Mouse (Mus musculus) thymus, postnatal 0 days (tissue): ENCODE data around the gene Clec18a. TPM values are rescaled to one million over a fixed set of nuclear protein-coding genes. Genes with fewer than 3 reads are reported as not detected.
A peak's percentile ranks its signal among the peaks of the same experiment; 100 is the strongest.
"Not testable (repeated sequence)": the region's sequence is repeated elsewhere in the genome, so short reads cannot be mapped to it uniquely, and the experiment has no call there.

Experiments
- DNase-seq: peaks from one replicate; pipeline ENCODE4 v3.0.0-alpha.2; 2015; ENCODE audit warnings: low spot score
- polyA plus RNA-seq: library from polyadenylated mRNA; unstranded; fragments of >200 nt; fragmentation: Nextera tagmentation; extraction: Ambion mirVana; gene quantifications from 2 replicates; pipeline ENCODE4 v1.2.1, GENCODE M21; 2015

Clec18a gene
- polyA plus RNA-seq: 0.18 TPM in 1 of 2 replicates, not detected in the other

DNA sequence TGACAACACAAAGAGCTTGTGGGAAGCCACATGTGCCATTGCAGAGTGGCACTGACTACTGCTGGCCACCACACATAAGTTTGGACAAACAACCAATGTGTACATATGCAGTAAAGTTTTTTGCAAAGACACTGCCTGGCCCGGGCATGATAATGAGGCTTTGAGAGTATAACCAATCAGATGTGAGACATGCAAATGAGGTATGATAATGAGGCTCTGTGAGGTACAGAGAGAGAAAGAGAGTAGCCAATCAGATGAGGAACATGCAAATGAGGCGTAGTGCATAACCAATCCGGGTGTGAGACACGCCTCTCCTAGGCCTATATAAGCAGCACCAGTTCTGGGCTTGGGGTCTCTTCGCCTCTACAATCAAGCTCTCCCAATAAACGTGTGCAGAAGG, at the start of gene Clec18a:
Clec18a (minus strand) TSS at position 101 of the 400 bp plus-strand sequence.
- not testable (repeated sequence) for DNase-seq

DNA sequence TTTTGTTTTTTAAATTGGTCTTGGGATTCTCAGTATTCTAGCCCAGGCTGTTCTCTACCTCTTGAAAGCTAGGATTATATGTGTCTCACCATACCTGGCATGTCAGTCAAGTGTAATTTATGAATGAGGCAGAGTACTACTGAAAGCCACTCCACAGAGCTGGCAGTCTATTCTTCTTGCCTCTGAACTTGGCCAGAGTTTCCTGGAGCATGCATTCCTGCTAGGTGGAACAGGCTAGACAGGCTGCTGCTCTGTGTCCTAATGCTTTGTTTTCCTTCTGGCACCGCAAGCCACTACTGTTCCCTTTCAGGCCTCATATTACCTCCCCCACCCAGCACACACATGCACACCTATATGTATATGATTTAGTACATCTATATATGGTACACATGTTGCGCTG, 38.5 kb upstream of the Clec18a start:
- DNase-seq: no peak

DNA sequence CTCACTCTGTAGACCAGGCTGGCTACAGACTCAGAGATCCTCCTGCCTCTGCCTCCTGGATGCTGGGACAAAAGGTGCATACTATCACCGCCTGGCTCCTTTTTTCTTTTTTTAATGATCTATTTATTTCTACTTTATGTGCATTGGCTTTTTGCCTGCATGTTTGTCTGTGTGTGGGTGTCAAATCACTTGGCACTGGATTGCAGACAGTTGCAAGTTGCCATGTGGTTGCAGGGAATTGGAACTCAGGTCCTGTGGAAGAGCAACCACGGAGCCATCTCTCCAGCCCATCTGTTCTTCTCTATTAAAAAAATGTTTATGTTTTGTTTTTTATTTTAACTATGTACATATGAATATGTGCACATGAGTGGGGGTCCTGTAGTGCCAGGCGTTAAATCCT, 27.3 kb upstream of the Clec18a start:
- no peak for DNase-seq

DNA sequence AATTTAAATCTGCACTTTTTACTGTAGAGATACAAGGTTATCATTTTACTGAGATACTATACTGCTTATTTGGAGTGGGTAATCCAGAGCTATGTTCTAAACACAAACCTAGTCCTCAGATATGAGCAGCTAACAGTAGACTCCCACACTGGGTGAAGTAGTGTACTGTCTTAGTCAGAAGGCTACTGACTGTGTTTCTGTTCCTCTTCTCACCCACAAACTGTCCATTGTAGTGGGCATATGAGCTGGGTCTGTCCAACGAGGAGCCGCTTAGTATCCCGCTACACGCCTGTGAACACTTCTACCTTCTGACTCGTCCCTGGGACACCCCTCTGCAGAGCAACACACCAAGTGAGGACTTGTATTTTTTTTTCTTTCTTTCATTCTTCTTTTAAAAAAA, 22.7 kb upstream of the Clec18a start:
- DNase-seq: no peak

DNA sequence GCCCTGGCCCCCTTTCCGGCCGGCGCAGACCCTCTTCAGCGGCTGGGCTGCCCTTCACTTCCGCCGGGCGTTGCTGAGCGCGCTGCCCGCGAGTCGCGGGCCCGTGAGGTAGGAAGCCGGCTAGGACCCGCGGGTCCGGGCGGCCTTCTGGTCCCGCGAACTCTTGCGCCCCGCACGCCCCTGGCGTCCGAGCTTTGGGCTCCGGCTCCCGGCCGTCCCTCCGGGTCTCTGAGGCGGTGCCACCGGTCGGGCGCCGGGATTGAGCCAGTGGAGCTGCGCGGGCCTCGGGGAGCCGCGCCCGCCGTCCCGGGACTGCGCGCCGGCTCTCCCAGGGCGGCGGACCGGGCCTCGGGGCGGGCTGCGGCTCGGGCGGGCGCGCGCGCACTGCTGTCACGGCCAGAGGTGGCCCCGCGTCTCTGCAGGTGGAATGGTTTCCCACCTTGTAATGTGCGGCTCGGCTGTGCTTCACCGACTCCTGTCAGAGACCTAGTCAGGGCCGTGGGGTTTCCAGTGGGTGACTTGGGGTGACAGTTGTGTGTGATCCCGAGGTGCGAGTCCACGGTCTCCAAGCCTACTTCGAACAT, 2.6 kb upstream of the Clec18a start:
- DNase-seq: peak; percentile 22

DNA sequence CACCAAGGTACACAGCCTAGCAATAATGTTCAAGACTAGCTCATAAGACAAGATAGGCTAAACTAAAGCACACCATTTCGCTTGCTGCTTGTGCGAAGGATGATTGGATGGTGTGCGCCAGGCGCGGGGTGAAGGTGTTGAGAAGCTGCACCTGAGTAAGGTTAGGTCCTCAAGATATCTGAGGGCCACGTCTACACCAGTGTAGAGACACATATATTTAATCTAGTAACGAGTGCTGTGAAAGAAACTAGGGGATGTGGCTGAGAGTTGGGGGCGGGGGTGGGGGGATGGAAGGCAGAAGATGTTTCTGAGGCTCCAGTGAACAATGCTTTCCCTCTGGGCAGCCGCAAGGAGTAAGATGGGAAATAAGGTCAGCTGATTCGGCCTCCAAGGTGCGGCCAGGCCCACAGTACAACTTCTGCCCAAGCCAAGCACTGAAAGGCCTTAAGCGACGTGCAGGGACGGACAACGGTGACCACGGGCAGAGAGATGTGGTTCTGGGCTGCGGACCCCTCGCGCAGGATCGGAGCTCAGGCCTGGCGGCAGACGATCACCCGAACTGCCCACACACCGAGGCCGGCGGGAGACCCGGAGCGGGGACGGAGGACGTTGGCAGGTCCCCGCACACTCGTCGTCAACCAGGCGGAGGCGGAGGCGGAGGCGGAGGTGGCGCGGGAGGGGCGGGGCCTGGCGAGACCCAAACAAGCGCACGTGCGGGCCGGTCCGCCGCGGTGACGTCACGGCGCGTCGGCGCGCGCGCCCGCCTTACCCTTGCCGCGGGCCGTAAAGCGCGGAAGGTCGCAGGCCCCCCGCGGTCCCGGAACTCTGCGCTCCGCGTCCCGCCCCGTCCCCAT, 1.9 kb upstream of the Clec18a start, which contains the start of gene Pdpr:
Pdpr (plus strand) TSS at position 766 of the 854 bp plus-strand sequence.
- DNase-seq: peak; percentile 90

DNA sequence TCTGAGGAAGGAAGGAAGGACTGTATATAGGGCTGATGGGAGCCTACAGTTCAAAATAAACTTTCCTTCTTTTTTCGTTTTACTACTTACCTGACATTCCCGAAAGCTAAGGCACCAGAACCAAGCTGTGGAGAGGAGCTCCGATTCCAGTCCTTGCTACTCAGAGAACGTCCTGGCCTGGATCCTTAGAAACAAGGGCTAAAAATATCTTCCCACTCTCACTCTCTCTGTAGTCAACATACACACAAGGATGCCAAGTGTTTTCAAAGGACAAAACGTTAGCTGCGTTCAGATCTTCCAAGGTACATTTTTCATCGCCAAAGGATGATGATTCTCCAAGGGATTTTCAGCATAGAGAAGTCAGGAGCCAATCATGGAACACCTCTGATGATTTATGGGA, 520 bp downstream of the Clec18a start:
- no peak for DNase-seq

DNA sequence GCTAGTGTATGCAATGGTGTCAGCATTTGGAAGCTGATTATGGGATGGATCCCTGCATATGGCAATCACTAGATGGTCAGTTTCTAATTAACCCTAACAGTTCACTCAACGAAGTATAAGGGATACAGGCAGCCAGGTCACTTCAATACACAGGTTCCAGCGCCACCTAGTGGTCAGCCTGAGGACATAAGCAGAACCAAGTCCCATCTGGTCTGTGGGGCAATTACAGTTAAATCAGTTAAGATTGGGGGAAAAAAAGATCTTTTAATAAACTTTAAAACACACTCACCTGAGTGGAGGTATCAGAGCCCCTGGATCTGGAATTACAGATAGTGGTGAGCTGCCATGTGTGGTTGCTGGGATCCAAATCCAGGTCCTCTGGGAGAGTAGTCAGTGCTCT, 2.1 kb downstream of the Clec18a start:
- DNase-seq: peak; percentile 77

DNA sequence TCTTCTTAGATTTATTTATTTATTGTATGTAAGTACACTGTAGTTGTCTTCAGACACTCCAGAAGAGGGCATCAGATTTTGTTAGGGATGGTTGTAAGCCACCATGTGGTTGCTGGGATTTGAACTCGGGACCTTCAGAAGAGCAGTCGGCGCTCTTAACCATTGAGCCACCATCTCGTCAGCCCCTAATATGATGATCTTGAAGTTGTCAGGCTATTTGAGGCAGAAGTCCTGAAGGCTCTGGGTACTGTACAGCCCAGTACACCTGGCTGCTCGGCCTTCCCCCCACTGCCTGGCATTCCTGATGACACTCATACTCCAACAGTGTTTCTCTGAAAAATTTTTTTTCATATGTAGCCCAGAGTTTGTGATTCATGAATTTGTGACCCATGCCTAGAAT, 8.3 kb downstream of the Clec18a start:
- DNase-seq: not testable (repeated sequence)

DNA sequence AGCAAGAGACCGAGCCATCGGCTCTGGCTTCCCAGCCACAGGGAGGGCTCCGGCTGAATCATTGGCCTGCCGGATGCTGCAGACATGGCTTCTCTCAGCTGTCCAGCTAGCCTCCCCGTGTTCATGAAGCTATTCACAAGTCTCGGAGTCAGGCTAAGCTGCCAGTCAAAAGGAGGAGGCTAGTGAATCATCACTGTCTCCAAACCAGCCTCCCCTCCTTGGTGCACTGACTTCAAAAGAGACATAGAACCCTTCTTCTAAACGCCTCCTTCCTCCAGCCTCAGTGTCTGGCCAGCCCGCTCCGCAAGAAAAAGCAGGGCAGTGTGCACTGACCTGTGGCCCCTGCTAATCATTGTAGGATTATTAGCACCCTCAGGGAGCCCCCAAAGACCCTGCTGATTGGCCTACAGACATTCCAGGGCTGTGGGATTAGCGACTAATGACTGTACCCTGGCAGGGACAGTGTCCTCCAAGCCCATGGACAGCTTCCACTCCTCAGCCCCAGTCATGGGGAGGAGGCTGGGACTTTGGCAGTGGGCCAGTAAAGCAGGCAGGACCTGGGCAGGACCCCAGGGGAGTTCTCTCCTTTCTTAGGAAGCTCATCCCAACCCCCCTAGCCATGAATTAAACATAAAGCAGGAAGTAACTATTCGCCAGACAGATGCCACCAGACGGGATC, 10.5 kb downstream of the Clec18a start:
- DNase-seq: no peak

DNA sequence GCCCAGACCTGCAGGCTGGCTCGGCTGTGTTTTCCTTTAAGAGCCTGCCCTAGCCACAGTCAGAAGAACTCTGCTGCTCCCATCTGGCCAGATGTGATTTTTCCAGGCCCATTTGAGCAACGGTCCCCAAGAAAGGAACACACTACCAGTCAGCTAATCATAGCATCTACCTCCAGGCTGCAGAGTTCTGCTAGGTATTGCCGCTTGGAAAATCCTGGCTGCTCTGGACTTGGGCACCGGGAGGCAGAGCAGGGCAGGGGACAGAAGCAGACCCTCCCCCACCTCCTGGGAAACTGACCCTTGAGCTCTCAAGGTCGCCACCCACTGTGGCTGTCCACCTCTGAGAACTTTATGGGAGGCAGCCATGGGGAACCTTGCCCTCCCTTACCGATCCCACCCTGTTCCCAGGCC, 12.4 kb downstream of the Clec18a start:
- DNase-seq: no peak

DNA sequence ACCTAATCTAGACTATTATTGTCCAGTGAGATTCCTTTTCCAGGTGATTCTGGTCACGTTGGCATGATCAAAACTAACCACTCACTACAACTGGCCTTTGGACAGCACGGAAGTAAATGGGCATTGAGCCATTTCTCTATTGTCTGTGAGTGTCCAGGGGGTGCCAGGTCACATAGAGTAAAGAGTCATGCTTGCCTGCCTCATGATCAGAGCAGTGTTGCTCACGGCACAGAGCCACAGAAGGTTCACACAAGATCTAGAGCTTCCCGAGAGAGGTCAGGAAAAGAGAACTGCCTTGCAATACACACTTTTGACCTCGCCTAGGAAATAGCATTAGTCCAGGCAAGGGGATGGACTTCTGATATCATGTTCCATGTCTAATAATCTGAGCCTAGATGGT, 12.8 kb downstream of the Clec18a start:
- DNase-seq: no peak

DNA sequence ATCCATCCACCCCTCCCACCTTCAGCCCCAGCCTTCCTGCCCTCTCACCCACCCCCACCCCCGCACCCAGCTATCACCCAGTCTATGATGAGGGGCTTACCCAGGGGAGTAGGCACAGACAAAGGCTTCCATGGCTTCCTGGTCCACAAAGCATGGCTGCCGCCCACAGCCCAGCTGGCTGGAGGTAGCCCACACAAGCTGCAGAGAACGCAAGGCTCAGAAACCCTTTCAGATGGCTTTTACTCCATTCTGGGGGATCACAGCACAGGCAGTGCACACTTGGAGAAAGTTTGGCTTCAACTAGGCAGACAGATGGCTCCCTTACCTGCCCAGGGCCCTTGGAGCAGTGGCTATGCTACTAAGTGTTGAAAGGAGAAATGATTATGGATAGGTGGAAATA, 16.3 kb downstream of the Clec18a start:
- no peak for DNase-seq

DNA sequence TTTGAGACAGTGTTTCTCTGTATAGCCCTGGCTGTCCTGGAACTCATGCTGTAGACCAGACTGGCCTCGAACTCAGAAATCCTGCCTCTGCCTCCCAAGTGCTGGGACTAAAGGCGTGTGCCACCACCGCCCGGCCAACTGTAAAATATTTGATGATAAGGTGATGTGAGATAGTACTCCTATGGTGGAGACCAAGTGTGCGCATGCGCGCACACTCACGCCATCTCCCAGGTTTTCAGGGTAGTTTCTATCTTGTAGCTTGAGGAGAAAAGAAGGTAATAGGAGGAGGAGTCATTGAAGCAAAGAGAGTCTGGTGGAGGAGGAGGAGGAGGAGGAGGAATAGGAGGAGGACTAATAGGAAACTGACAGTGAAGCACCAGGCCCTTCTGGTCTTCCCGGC, 23.6 kb downstream of the Clec18a start:
- not testable (repeated sequence) for DNase-seq

DNA sequence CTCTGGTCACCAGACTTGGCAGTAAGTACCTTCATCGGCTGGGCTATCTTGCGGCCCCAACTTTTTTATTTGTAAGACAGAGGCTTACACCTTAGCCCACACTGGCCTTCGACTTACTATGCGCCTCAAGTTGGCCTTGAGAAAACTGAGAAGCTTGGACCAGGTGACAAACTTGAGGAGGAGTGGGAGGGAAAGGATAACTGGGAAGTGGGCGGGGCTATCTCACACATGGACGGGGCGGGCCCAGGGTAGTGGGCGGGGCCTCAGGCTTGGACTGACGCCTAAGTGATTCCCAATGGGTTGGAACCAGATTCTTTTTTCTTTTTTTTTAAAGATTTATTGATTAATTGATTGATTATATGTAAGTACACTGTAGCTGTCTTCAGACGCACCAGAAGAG, 24.8 kb downstream of the Clec18a start:
- no peak for DNase-seq

DNA sequence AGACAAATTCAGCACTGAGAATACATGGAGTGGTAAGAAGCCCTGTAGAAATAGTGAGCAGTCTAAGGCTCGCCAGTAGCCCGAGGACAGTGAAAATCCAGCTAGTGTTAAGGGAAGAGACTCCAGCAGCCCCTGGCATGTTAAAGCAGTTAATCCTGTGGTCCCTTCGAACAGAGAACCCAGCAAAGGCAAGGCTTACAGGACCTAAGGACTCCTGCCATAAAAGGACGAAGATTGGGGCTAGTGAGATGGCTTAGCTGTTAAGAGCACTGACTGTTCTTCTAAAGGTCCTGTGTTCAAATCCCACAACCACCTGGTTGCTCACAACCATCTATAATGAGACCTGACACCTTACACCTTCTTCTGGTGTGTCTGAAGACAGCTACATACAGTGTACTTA, 25.9 kb downstream of the Clec18a start:
- no peak for DNase-seq

DNA sequence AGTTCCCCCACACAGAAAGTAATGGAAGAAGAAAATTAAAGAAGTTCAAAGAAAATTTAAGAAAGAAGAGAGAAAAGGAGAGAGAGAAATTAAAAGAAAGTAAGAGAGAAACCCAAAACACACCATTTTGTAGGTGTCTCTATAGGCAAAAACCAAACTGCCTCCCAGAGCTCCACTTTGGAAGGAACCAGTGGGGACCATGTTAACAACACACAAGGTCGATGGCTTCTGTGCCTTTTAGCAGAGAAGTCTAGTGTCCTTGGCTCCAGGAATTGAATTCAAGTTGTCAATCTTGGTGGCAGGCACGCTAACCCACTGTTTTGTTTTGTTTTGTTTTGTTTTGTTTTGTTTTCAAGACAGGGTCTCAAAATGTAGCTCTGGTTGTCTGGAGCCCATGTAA, 29.3 kb downstream of the Clec18a start:
- no peak for DNase-seq

DNA sequence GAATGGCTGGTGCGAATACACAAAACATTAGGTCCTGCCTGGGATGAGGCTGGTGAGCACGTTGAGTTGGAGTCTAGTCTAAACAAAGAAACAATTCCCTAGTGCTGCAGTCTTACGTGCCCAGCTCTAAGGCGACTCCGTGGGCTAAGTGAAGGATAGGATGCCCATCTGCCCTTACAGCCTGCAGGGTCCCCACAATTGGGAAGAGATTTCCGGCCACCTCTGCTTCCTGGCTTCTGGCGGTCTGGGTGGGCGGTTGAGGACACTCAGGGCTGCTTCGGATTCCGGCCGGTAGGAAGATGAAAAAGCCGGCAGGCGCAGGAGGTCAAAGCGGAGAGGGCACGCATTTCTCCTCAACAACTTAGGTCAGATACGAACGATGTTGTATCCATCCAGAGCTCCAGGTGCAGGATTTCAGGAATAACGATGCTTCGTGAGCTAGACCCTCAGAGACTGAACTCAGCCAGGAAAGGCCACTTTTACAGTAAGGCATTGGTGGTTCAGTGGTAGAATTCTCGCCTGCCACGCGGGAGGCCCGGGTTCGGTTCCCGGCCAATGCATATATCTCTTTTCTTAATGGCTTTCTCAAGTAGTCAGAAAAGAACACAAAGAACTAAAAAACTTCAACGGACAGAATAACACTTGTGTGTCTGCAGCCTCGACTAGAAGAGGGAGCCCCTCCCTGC, 30.0 kb downstream of the Clec18a start:
- DNase-seq: peak; percentile 90

DNA sequence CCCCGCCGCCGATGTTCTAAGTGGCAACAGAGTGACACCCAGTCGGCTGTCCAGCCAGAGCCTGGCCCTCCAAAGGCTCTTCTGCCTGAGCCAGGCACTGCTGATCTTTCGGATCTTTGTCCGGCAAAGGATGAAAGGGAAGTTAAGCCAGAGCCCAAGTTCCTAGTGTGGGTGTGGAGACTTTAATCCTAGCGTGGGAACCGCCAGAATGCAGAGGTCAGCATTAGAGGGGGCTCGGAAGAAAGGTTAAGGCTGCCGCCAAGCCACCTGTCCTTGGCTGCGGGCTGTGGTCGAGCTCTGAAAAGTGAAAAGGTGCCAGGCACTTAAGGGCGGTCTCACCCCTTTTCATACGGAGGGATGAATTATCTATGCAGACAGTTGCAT, 30.5 kb downstream of the Clec18a start:
- DNase-seq: peak; percentile 13

DNA sequence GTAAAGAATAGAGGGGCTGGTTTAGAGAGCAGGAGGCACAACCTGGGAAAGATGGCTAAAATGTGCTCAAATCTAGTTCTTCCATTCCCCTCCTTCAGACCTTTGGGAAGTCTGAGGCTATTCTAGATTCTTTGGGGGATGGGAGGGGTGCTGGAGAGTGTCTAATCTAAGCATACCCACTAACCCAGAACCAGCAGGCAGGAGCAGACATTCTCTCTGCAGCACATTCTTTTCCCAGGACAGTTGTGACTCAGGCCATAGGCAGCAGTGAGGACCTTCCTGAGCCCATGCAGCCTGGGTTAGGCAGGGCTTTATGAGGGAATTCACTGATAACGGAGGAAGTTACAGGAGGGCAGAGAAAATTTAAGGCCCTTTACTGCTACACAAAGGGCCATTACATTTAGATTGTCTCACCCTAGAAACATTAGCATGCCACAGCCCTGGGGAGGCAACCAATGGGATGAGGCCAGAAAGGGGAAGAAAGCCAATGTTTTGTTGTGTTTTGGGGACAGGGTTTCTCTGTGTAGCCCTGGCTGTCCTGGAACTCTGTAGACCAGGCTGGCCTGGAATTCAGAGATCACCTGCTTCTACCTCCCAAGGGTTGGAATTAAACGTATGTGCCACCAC, 33.2 kb downstream of the Clec18a start:
- DNase-seq: no peak

DNA sequence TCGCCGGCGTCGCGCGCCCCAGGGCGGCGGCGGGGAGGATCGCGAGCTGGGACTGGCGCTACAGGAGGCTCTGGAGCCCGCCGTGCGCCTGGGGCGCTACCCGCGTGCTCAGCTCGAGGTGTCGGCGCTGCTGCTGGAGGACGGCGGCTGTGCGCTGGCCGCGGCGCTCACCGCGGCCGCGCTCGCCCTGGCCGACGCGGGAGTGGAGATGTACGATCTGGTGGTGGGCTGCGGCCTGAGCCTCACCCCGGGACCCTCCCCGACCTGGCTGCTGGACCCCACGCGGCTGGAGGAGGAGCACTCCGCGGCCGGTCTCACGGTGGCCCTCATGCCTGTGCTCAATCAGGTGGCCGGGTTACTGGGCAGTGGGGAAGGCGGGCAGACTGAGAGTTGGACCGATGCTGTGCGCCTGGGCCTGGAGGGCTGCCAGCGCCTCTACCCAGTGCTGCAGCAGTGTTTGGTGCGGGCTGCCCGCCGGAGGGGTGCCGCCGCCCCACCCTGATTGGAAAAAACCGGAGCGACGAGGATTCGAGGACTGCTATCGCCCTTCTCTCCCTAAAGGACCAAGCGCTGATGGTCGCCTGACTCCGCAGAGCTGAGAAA, 35.4 kb downstream of the Clec18a start:
- DNase-seq: peak; percentile 60
